Mouse (Mus musculus): ENCODE measurements at regions not wholly inside any gene's neighbourhood (a gene's known extent, or its start where the extent isn't known, plus 50 kb on each side); places are given as distances from the start of the nearest gene placed in this dataset.

DNA sequence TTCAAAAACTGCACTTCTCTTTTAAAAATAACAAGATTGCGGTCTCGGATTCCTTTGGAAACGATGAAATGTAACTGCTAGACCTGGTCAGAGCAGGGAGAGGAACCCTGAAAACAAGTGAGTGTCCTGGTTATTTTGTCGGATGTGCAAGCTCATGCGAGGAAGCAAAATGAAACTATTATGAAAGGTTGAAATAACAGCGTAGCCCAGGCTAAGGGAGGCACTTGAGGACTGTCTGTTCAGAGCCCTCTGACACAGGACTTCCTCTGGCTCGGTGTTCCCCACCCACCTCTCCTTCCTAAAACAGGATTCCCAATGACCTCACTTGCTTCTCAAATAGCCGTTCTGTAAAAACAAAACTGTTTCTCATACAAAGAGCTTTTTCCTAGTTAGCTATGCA is 51.3 kb upstream of the S1pr1 start:
- DNase-seq = no peak

DNA sequence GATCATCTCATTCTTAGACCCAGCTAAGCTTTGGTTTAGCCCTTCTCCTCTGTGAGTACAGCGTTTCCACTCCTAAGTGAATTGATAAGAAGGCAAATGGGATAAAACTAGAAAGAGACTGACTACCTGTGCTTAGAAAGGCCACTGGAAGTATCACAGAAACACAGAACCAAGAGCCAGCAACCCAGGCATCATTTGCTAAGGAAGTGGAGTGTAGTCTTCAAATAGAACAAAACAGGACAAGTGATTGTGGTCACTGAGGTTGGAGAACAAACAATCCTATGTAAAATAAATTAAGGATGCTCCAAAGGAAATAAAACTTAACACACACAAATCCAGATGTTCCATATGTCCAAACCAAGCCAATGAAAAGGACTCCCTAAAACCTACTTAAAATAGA is 53.4 kb upstream of the S1pr1 start:
- DNase-seq = no peak

DNA sequence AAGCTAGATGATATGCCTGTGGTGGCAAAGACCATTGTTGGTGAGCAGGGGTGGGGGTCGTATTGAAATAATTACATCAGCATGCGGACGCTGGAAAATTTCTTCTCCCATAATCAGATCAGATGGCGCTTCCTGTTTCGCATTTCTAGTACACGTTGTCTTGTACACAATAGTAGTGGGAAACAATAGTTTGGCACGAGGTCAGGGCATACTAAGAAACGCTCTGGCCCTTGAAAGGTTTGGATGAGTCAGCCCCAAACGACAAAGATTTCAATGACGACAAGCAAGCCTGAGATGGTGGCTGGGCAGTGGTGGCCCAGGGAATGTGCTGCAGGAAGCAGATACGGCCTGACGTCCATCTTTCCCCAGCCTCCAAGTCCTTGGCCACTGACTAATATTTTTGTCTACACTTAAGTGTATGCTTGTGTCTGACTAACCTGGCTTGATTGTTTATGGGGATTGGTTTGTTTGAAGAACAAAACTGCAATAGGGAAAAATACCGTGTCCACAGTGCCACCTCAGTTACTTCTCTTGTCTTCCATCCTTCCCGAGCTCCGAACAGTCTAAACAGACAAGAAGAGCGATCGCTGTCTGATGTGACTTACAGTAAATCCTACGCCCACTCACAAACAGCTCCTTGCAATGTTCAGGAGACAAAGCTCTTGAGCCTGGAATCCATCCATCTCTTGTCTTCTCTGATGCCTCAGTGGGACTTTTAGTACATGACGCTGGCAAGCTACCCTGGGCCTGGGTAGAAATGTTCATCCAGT is 54.1 kb upstream of the S1pr1 start:
- DNase-seq = peak; percentile 16

DNA sequence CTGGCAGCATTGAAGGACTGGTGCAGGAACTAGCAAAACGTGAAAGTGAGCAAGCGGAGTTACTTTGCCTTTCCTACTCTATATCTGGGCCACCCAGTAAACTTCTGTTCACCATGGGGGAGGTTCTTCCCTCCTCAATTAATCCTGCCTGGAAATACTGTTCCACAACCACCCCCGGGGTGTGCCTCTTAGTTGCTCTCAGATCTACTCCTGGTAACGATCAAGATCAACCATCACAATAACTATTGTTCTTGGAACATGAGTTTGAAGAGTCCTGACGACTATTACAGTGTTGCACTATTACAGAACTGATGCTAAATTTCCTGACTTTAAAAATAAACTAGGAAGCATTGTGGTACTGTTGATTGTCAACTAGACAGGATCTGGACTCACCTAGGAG is 57.8 kb upstream of the S1pr1 start:
- DNase-seq = no peak

DNA sequence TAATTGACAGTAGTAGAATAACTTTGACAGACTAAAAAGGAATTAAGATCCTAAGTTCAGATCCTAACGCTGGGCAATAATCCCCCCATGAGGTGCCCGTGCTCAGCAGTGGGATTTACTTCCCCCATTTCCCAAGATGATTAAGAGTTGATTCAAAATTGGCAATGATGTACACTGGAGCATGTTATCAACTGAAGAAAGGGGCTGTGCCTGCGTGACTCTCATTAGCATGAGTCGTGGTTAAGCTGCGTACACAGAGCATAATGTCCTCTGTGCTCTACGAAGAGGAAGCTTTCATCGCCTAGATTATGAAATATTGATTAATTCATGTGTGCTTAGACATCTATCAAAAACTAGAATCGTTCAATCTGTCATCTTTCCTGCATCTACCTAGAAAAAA is 59.4 kb upstream of the S1pr1 start:
- DNase-seq = no peak

DNA sequence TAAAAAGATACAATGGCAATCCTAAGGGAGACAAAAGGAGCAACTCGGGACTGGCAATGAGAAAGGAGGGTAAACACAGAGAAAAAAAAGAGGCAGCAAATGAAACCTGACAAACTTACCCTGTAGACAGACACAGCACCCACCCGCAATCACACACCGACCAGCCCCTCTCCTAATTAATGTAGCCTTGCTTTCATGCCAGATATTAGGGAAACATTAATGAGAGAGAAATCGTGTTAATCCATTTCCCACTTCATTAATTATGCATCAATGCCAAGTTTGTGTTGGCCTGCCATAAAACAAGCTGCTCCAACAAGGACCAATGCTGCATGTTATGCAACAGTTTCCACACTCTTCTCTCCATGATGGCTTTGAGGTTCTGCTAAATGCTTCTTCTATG is 59.9 kb upstream of the S1pr1 start:
- no peak for DNase-seq

DNA sequence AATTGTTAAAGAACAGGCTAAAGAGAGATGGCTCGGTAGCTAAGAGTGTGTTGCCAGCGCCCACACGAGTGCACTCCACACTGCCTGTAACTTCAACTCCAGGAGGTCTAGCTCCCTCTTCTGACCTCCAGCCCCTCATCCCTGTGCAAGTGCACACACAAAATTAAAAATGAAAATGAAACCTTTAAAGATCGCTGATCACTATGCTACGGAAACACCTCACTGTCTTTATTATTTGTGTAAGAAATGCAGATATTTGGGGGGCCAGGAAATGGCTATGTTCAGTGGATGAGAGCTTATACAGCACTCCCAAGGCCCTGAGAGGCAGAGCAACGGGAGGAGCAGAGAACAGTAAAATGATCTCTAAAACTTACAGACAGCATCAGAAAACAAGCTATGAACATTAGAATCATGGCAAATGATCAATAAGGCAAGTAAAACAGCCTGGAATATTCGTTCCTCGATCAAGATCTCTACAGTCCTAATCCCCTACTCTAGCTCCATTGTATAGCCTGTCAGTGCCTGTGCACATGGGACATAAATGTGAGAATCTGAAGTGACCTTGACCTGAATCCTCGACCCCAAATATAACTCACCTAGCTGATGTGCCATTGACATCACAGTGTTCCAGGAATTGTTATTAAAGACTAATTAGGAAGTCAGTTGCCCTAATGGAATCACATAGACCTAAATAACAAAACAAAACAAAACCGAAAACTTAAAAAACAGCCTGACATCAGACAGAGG is 64.4 kb upstream of the S1pr1 start:
- DNase-seq = no peak

DNA sequence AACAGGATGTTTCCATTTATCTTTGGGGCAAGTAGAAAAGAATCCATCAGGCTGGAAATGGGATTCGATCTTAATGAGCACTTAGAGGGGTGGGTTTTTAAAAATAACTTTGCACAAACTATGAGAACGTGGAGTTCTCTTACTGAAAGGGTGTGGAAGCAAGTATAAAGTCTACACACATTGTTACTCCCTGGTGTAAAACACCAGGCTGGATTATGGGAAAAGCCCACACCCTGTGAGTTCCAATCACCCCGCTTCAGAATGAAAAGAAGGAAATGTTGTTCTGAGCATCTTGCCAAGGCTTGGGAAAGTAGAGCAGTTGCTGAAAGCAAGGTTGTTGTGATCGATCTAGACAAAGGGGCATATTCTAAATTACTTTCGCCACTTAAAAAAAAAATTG is 65.0 kb upstream of the S1pr1 start:
- no peak for DNase-seq

DNA sequence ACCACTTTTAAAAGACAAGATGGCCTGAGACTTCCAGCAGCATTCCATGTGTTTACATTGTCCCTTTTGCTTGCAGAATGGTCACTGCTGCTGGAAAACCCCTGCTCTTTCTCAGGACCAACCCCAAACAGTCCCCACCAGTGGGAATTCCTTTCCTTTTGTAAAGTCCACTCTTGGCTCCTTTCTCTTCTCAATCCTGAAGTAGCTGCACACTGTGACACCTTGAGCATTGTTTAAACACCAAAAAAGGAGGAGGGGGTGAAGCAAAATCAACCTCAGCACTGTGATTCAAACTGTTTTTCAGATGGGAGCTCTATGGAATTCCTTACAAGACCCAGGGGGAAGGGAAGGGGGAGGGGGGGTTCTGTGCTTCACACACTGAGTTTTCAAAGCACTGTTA is 67.9 kb upstream of the S1pr1 start:
- no peak for DNase-seq

DNA sequence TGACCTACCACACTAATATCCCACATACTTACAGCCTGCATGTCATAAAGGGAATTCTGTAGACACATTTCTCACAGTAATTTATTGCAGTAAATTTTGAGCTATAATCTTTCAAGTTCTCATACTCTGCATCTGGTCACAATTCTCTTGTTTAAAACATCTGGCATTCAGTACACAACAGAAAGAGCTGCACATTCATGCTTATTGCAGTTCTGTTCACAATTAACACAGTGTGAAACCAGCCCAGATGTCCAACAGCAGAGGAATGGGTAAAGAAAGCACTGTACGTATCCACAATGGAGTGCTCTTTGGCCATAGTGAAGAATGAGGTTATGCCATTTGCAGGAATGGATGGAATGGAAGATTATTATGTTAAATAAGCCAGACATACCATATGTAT is 72.5 kb upstream of the S1pr1 start:
- DNase-seq = no peak

DNA sequence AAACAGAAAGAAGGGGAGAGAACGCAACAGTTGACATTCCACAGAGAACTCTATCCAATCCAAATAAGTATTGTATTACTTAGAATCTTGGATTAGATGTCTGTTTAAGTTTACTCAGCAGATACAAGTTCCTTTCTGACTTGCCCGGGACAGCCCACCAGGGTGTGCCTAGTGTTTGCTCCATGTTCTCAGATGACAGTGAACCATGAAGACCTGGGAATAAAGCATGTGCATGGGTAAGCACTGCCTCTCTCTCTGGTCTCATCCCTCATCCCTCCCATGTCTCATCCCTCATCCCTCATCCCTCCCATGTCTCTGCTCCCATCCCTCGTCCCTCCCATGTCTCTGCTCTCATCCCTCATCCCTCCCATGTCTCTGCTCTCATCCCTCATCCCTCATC is 73.7 kb upstream of the S1pr1 start:
- DNase-seq = no peak

DNA sequence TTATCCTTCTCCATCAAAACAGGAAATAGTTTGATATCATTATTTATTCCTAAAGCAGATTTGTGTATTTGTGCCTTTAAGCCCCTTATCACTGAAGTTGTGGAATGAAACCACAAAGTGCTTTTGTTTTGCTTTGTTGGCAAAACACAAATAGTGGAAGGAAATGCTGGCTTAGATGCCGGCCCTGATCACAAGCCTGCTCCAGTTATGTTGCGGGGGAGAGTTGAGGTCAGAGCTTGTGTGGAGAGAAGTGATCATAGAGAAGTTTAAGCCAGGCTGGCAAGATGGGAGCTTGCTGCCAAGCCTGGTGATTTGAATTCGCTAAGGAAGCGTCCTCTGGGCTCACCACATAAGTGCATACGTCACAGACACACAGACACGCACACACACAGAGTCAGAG is 74.2 kb upstream of the S1pr1 start:
- DNase-seq = no peak

DNA sequence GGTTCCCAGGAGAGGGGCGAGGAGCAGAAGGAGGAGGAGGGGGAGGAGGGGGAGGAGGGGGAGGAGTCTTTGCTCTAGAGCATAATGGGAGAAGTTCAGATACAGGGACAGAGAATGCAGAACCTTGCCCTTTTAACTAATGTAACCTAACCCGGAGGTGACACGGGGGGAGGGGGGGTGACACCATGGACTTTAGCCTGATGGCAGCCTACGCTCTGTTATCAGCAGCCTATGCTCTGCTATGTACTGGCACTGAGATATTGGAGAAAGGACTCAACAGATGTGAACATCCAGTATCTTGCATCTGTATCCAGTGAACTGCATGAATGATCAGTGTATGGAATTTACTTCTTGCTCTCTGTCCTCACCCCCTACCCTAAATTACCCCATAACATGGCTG is 77.7 kb upstream of the S1pr1 start:
- DNase-seq = no peak

DNA sequence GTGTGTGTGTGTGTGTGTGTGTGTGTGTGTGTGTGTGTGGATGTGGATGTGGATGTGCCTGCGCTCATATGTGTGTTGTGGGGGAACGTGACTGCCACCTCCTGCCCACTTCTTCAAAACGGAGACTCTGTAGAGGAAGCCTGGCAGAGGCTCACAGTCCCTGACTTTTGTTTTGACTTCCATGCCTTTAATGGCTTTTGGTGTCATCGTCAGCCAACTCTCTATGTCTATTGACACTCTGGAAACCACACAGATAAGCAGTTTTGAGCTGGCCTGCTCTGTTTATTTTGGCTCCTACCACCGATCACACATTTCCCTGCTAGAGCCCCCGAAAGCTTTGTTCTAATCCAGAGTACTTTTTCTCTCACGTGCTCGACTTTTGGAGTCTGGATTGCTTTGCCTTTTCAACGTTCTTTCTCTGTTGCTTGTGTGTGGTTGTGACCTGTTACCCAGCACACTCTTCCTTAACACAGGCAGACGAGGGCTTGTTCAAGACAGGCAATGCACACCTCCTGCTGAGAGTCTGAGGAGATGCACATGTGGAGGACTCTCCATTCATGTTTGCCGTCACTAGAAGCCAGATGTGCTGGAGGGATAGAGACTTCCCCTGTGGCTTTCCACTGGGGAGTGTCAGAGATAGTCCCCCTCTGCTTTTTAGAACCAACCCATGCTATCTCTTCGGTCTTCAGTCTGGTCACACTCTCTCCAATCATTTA is 78.6 kb upstream of the S1pr1 start:
- no peak for DNase-seq

DNA sequence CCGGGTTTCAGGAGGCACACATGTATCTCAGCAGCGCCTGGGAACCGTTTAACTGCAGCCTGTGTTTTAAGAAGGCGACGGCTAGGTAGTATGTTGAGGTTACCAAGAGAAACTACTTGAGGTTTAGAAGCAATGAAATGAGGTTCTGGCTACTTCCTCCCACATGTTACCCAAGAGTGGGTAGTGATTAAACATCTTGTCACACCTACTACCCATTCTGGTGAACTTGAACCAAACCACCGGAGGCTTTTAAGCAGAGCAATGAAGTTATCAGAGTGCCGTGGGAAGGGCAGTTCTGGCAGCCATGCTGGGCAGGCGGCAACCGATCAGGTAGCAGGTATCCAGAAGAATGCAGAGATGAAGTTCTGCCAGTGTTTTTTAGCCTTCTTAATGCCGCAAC is 84.5 kb upstream of the S1pr1 start:
- no peak for DNase-seq

DNA sequence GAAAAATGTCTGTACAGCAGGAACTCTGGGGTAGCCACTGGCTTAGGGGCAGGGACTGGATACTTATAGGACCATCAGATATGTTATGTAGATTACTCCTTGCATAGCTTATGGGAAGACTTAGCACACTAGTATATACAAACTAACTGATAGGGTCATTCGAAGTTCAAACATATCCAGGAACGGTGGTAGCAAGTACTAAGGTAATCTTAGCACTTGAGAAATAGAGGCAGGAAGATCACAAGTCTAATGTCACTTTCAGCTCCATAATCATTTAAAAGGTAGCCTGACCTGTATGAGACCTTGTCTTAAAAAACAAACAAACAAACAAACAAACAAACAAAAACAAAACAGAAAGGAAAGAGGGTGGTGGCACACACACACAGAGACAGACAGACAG is 85.1 kb upstream of the S1pr1 start:
- DNase-seq = no peak

DNA sequence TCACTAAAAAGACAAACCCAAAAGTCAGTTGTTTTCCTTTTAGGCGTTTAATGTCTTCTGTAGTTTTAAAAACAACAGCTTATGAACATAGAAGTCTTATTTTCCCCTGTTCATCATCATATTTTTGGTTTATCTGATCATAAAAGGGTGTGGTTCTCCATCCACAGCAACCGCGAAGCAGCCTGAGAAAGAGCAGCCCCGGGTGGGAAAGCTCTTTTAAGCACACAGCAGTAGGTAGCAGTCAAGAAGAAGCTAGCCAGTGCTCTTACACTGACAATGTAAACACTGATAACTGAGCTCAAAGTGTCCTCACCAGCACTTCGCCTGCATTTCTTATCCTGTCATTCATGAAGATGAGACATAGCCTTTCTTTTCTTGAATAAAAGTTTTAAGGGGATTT is 86.0 kb upstream of the S1pr1 start:
- DNase-seq = no peak

DNA sequence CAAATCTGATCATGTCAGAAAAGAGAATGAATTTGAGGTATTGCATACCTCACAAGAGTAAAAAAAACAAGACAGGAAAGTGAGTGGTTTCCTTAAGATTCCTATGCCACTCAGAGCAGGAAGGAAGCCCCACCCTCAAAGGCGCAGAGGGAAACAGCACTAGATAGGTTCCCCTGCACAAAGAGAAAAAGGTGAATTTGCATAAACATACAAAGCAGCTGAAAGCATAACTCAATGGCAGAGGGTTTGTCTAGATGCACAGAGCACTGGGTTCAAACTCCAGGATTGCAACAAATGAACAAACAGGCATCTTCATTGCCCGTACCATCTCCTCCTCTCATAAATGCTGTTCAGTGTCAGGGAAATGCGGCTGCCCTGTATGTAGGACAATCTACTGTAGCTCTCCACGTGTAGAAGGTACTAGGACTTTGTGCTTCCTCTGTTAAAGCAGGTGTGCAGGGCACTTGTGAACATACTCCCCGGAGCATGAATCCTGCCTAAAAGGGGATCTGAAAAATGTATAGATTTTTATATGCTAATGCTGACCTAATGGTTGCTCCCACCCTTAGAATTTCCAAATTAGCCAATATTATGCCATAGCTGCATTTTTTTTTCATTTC is 85.9 kb upstream of the Dph5 start:
- DNase-seq = no peak

DNA sequence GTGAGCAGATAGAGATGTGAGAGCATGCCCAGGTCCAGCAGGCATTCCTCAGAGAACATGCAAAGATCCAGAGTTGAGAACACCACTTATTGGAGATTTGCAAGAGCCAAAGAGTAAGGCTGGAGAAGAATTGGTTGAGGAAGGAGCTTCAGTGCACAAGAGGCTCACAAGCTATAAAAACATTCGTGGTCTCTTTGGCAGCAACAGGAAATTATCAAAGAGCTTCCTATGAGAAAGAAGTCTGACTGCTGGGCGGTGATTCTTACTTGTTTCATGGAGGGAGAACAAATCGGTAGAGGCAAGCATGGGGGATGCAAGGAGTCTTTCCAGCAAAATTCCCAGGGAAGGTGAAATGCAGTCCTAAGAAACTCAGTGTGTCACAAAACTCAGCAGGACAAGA is 83.0 kb upstream of the Dph5 start:
- DNase-seq = no peak

DNA sequence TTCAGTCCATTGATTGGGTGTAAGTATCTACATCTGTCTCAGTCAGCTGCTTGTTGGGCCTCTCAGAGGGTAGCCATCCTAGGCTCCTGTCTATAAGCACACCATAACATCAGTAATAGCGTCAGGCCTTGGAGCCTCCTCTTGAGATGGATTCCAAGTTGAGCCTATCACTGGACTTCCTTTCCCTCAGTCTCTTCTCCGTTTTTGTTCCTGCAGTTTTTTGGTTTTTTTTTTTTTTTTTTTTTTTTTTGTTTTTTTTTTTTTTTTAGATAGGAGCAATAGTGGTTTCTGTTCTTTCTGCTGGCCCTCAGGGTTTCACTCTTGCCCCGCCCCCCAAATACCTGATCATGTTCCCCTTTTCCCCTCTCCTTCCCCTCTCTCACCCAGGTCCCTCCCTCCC is 80.6 kb upstream of the Dph5 start:
- DNase-seq = no peak

DNA sequence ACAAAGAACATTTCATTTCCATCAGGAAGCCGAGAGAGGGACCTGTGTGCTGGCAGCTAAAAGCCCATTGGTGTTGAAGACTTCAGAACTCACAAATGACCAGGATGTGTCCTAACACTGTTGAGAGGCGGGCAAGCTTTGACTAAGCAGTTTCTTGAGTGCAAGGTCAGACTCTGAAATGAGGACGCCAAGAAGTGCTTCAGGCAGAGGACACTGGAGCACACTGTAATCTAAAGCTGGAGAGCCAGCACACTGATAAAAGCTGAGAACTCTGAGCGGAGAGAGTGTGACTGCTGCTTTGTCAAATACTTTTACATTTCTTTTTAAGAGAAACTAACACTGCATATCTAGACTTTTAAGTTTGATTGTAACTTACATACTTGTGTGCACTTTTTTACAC is 72.5 kb upstream of the Dph5 start:
- no peak for DNase-seq

DNA sequence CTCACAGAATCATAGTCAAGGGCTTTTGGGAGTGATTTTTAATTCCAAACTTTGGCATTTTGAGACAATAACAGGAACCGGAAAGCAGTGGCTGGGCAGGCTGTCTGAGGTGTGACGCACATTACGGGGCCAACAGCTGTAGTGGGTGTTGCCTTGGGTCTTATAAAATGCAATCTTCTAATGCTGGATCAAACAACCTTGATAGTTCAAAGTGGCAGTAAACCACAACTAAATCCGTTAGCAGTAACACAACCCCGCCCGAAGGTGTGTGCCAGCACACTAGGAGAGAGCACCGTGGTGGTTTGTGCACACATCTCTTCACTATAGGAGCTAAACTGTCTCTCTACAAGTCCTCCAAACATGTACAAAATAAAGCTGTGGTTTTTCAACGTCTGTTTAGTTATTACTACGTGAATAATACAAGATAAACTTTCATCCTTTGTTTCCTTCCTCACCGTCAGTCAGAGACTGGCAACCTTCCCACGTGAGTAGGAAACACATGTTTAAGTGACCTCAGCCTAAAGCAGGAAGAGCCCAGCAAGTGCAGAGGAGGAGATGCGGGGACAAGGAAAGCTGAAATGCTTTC is 72.0 kb upstream of the Dph5 start:
- DNase-seq = no peak
